Mouse (Mus musculus): Measurements from ENCODE around the gene Parp16. TPM values are rescaled to one million over a fixed set of nuclear protein-coding genes. Genes with fewer than 3 reads are reported as not detected.
A peak's percentile ranks its signal among the peaks of the same experiment; 100 is the strongest.

Parp16 gene
- polyA plus RNA-seq, 1 experiment from 2014 or later: 6.4 TPM

DNA sequence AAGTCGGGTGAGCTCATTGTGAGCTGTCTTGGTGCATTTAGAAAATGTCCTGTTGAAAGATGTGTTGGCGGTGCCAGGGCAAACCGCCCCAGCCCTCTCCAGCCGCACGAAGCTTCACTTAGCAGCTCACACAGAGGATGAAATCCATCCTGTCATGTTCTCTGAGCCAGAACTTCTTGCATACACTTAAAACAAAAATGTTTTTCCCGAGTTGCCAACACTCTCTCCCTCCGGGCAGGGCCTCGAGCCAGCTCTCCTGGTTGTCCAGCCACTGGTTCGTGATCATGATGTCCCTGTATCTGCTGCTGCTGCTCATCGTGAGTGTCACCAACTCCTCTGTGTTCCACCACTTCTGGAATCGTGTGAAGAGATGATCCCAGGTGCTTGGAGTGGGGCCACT, 42.5 kb downstream of the Parp16 start:
- Histone ChIP-seq H3K4me3 (replicated peaks) (no peak overlapping the region), H3K27me3 (replicated peaks) (no peaks in the 10 kb centered on the region), H3K9me3 (replicated peaks) (no peaks in the 10 kb centered on the region), H3K4me2 (no peak overlapping the region), H3K36me3 (peaks cover 15% of the 10 kb centered on the region), H3K27ac (replicated peaks) (no peak overlapping the region; the same call in 1 of the 2 replicates), H3K4me1 (peaks cover 15% of the 10 kb centered on the region), H3K9ac (replicated peaks) (no peak overlapping the region)
- 73% methylated on average over 11 of the region's 11 CpGs for WGBS
- no peak for ATAC-seq (ENCODE audit: low FRiP score)

GRCm38 (mm10) chr9:65238191-65238760, 43.1 kb downstream of the Parp16 start:
- Histone ChIP-seq H3K27ac (replicated peaks) (no peak overlapping the region; the same call in 1 of the 2 replicates), H3K4me1 (peaks cover 20% of the 10 kb centered on the region), H3K4me3 (replicated peaks) (no peak overlapping the region), H3K9ac (replicated peaks) (no peak overlapping the region), H3K9me3 (replicated peaks) (no peaks in the 10 kb centered on the region), H3K4me2 (0 out of 2 replicates have a peak overlapping the region, but pooled peaks have one; percentile 5), H3K27me3 (replicated peaks) (no peaks in the 10 kb centered on the region), H3K36me3 (peaks cover 10% of the 10 kb centered on the region)
- WGBS: 21% methylated on average over 13 of the region's 13 CpGs
- ATAC-seq (ENCODE audit: low FRiP score): no peak

DNA sequence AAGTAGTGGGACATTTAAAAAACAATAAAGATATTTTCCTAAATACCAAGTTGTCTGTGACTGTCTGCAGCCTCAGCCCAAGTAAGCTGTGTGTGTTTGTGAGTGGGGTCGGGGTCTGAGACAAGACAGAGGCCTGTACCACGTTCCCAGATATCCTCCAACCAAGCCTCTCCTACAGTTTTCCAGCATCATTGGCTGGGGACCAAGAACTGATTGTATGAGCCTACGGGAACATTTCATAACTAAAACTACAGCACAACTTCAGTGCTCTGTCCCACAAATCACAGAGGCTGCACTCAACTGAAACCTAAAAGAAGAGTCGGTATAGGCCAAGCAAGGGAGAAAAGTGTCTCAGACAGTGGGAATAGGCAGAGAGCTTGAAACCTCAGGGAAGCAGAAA, 44.0 kb downstream of the Parp16 start:
- H3K4me2 ChIP-seq: no peak overlapping the region
- peaks cover 22% of the 10 kb centered on the region for H3K4me1 ChIP-seq
- no peak overlapping the region for H3K9ac ChIP-seq (replicated peaks)
- ATAC-seq (ENCODE audit: low FRiP score): no peak
- H3K27ac ChIP-seq (replicated peaks): no peak overlapping the region
- H3K9me3 ChIP-seq (replicated peaks): no peaks in the 10 kb centered on the region
- H3K4me3 ChIP-seq (replicated peaks): no peak overlapping the region
- no peaks in the 10 kb centered on the region for H3K27me3 ChIP-seq (replicated peaks)
- WGBS: 90% methylated on average over 4 of the region's 4 CpGs
- H3K36me3 ChIP-seq: peaks cover 4% of the 10 kb centered on the region; the same call in 1 of the 2 replicates

- H3K4me3 ChIP-seq (replicated peaks): no peak overlapping the region
- ATAC-seq (ENCODE audit: low FRiP score): no peak
- H3K4me2 ChIP-seq: no peak overlapping the region
- H3K27me3 ChIP-seq (replicated peaks): no peaks in the 10 kb centered on the region
- no peak overlapping the region for H3K27ac ChIP-seq (replicated peaks)
- 94% methylated on average over 5 of the region's 5 CpGs for WGBS
- H3K9ac ChIP-seq (replicated peaks): no peak overlapping the region
- peaks cover 4% of the 10 kb centered on the region; the same call in 1 of the 2 replicates for H3K36me3 ChIP-seq
- peaks cover 25% of the 10 kb centered on the region for H3K4me1 ChIP-seq
- H3K9me3 ChIP-seq (replicated peaks): no peaks in the 10 kb centered on the region
Observed at GRCm38 (mm10) chr9:65239731-65240130, 44.6 kb downstream of the Parp16 start.

DNA sequence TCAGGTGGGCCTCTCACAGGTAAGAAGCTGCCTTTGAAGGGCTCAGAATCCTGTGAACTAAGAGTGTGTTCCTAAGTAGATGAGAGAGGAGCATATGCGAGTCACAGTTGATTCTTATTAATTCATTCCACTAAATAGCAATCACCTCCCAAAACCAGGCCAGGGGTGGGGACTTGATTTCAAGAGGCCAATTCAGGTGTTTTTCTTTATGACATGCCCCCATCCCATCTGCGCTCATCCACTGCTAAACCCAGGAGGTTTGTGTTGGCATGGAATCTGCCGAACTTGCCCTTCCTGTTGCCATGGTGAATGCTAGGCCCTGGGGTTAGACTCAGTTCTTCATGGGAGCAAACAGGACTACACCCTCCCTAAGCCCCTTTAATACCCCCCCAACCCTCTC, 45.4 kb downstream of the Parp16 start:
- H3K4me3 ChIP-seq (replicated peaks): no peak overlapping the region
- H3K36me3 ChIP-seq: peaks cover 3% of the 10 kb centered on the region; the same call in 1 of the 2 replicates
- no peaks in the 10 kb centered on the region for H3K9me3 ChIP-seq (replicated peaks)
- H3K4me1 ChIP-seq: peaks cover 25% of the 10 kb centered on the region
- WGBS: 65% methylated on average over 3 of the region's 3 CpGs
- H3K9ac ChIP-seq (replicated peaks): no peak overlapping the region
- no peak for ATAC-seq (ENCODE audit: low FRiP score)
- H3K27ac ChIP-seq (replicated peaks): no peak overlapping the region
- H3K27me3 ChIP-seq (replicated peaks): no peaks in the 10 kb centered on the region
- no peak overlapping the region for H3K4me2 ChIP-seq

DNA sequence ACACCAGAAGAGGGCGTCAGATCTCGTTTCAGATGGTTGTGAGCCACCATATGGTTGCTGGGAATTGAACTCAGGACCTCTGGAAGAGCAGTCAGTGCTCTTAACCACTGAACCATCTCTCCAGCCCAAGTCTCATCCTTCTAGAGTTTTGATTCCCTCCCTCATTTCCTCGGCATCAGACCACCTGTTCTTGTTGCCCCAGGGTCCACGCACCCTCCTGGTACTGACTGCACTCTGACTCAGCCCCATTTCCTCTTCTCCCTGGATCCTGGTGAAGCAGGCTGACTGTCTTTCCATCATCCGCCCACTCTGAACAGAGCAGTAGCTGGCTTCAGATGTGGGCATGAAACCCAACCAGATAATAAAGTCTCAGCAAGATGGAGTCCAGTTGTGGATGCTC, 46.8 kb downstream of the Parp16 start:
- Histone ChIP-seq H3K36me3 (no peaks in the 10 kb centered on the region), H3K4me1 (peaks cover 25% of the 10 kb centered on the region), H3K9me3 (replicated peaks) (no peaks in the 10 kb centered on the region), H3K4me2 (no peak overlapping the region), H3K4me3 (replicated peaks) (no peak overlapping the region), H3K9ac (replicated peaks) (no peak overlapping the region), H3K27me3 (replicated peaks) (no peaks in the 10 kb centered on the region), H3K27ac (replicated peaks) (no peak overlapping the region)
- no peak for ATAC-seq (ENCODE audit: low FRiP score)
- WGBS: 69% methylated on average over 5 of the region's 5 CpGs

GRCm38 (mm10) chr9:65243249-65243648, 48.1 kb downstream of the Parp16 start:
- no peaks in the 10 kb centered on the region for H3K36me3 ChIP-seq
- H3K4me3 ChIP-seq (replicated peaks): no peak overlapping the region
- 41% methylated on average over 4 of the region's 4 CpGs for WGBS
- H3K4me1 ChIP-seq: peaks cover 16% of the 10 kb centered on the region
- H3K4me2 ChIP-seq: no peak overlapping the region
- no peaks in the 10 kb centered on the region for H3K27me3 ChIP-seq (replicated peaks)
- no peak overlapping the region for H3K27ac ChIP-seq (replicated peaks)
- no peak overlapping the region for H3K9ac ChIP-seq (replicated peaks)
- ATAC-seq (ENCODE audit: low FRiP score): no peak
- H3K9me3 ChIP-seq (replicated peaks): no peaks in the 10 kb centered on the region

DNA sequence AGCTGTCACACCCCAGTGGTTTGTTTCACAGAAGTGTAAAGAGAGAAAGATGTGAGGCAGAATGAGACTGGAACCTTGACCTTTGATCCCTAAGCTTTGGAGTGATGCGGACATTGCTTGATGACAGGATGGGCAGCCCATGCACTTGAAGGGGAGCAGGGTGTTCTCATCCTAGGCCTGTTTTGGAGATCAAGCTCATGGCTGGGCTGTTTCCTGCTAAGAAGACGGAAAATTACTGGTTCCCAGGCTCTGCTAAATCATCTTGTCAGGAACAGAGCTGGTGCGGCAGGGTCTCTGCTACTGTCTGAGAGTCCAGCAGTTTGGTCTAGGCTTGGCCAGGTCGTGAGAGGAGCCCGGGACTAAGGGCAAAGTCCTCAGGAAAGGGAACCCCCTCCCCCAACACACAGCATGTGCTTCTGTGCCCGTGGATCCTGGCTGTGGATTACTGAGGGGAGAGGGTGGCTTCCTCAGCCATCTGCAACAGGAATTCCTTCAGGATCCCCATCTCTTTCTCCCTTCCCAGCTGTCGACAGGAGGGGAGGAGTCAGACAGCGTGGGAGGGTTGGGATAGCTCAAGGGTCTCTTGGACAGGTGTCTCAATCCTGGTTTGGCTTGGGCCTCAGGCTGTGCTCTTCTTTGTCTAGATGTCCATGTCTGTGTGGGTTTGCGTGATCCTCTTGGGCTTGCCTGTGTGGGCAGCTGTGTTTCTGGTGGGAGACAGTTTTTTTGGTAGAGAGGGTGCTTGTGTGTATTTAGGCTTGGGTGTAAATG, 49.1 kb downstream of the Parp16 start:
- H3K36me3 ChIP-seq: no peaks in the 10 kb centered on the region
- WGBS: 51% methylated on average over 9 of the region's 9 CpGs
- no peak overlapping the region for H3K9ac ChIP-seq (replicated peaks)
- H3K27ac ChIP-seq (replicated peaks): no peak overlapping the region
- H3K4me3 ChIP-seq (replicated peaks): no peak overlapping the region
- no peaks in the 10 kb centered on the region for H3K27me3 ChIP-seq (replicated peaks)
- H3K4me2 ChIP-seq: no peak overlapping the region
- ATAC-seq (ENCODE audit: low FRiP score): no peak
- no peaks in the 10 kb centered on the region for H3K9me3 ChIP-seq (replicated peaks)
- H3K4me1 ChIP-seq: peaks cover 10% of the 10 kb centered on the region; the same call in 1 of the 2 replicates

GRCm38 (mm10) chr9:65247502-65248376, 52.6 kb downstream of the Parp16 start:
- no peak overlapping the region for H3K9ac ChIP-seq (replicated peaks)
- no peaks in the 10 kb centered on the region for H3K36me3 ChIP-seq
- H3K27ac ChIP-seq (replicated peaks): no peak overlapping the region
- H3K4me2 ChIP-seq: no peak overlapping the region
- H3K9me3 ChIP-seq (replicated peaks): no peaks in the 10 kb centered on the region
- ATAC-seq (ENCODE audit: low FRiP score): no peak
- no peaks in the 10 kb centered on the region for H3K27me3 ChIP-seq (replicated peaks)
- WGBS: 77% methylated on average over 16 of the region's 16 CpGs
- H3K4me3 ChIP-seq (replicated peaks): no peak overlapping the region
- H3K4me1 ChIP-seq: peaks cover 10% of the 10 kb centered on the region; the same call in 1 of the 2 replicates

GRCm38 (mm10) chr9:65248377-65248690, 53.2 kb downstream of the Parp16 start:
- no peak for ATAC-seq (ENCODE audit: low FRiP score)
- H3K4me2 ChIP-seq: no peak overlapping the region
- H3K9ac ChIP-seq (replicated peaks): no peak overlapping the region
- H3K4me1 ChIP-seq: 0 out of 2 replicates have a peak, but pooled peaks cover 4% of the 10 kb centered on the region
- H3K4me3 ChIP-seq (replicated peaks): no peak overlapping the region
- no peaks in the 10 kb centered on the region for H3K9me3 ChIP-seq (replicated peaks)
- no peak overlapping the region for H3K27ac ChIP-seq (replicated peaks)
- no peaks in the 10 kb centered on the region for H3K36me3 ChIP-seq
- H3K27me3 ChIP-seq (replicated peaks): no peaks in the 10 kb centered on the region
- 70% methylated on average over 5 of the region's 5 CpGs for WGBS

- WGBS: 87% methylated on average over 3 of the region's 3 CpGs
- Histone ChIP-seq H3K4me3 (replicated peaks) (no peak overlapping the region), H3K9me3 (replicated peaks) (no peaks in the 10 kb centered on the region), H3K9ac (replicated peaks) (no peak overlapping the region), H3K27me3 (replicated peaks) (no peaks in the 10 kb centered on the region), H3K36me3 (no peaks in the 10 kb centered on the region), H3K27ac (replicated peaks) (no peak overlapping the region), H3K4me2 (no peak overlapping the region), H3K4me1 (no peaks in the 10 kb centered on the region)
- no peak for ATAC-seq (ENCODE audit: low FRiP score)
Observed at GRCm38 (mm10) chr9:65252026-65252425, 56.9 kb downstream of the Parp16 start.

Data from neural tube, embryonic 15.5 days (tissue).